Mouse (Mus musculus) C2C12 (cell line): ENCODE measurements around the gene Ttc26. TPM values are rescaled to one million over a fixed set of nuclear protein-coding genes. Genes with fewer than 3 reads are reported as not detected.

Experiments used
- H3K27me3 ChIP-seq: one replicate; pipeline ENCODE4 v1.6.1; 2011; ENCODE audit not compliant: control insufficient read depth, insufficient read depth, insufficient read length
- H3K36me3 ChIP-seq: one replicate; pipeline ENCODE4 v1.6.1; 2011; ENCODE audit not compliant: control insufficient read depth, insufficient read depth
- H3K4me3 ChIP-seq: one replicate; pipeline ENCODE4 v1.5.1; 2011; ENCODE audit warnings: mild to moderate bottlenecking, control low read depth; ENCODE audit not compliant: poor library complexity, insufficient read depth, severe bottlenecking
- H3K79me2 ChIP-seq: one replicate; pipeline ENCODE4 v1.6.1; 2011; ENCODE audit not compliant: control insufficient read depth, insufficient read depth
- H3K79me3 ChIP-seq: one replicate; pipeline ENCODE4 v1.6.1; 2011; ENCODE audit warnings: low read depth, control low read depth
- H3ac ChIP-seq: one replicate; pipeline ENCODE3; 2011; ENCODE audit warnings: low read depth; ENCODE audit not compliant: control insufficient read depth, insufficient read length
- CEBPB ChIP-seq: IDR thresholded peaks from one replicate; pipeline ENCODE4 v1.6.1; 2011; ENCODE audit warnings: low read depth, mild to moderate bottlenecking, control low read depth, moderate library complexity
- CTCF ChIP-seq: IDR thresholded peaks from one replicate; pipeline ENCODE4 v1.5.1; 2011; ENCODE audit not compliant: control insufficient read depth, insufficient read depth, insufficient read length
- FOSL1 ChIP-seq: IDR thresholded peaks from one replicate; pipeline ENCODE4 v1.8.0; 2011; ENCODE audit warnings: mild to moderate bottlenecking, low read length; ENCODE audit not compliant: poor library complexity, insufficient read depth, severe bottlenecking
- MAX ChIP-seq: IDR thresholded peaks from one replicate; pipeline ENCODE4 v1.6.1; 2011; ENCODE audit warnings: mild to moderate bottlenecking, control low read depth
- MYOD1 ChIP-seq: IDR thresholded peaks from one replicate; pipeline ENCODE4 v1.6.1; 2011; ENCODE audit warnings: low read depth; ENCODE audit not compliant: control insufficient read depth, insufficient read length
- MYOG ChIP-seq: IDR thresholded peaks from one replicate; pipeline ENCODE4 v1.6.1; 2011; ENCODE audit not compliant: control insufficient read depth, insufficient read length; ENCODE audit errors: extremely low read depth
- USF1 ChIP-seq: IDR thresholded peaks from one replicate; pipeline ENCODE4 v1.6.1; 2011; ENCODE audit warnings: low read depth, mild to moderate bottlenecking, control low read depth, moderate library complexity
- long read RNA-seq, 2 experiments: library from polyadenylated mRNA; unstranded; transcript quantifications; one replicate each; pipeline ENCODE4 v2.0.0; 2019 to 2020
- polyA plus RNA-seq: library from polyadenylated mRNA; unstranded; fragments of >200 nt; fragmentation: generic; extraction: Trizol; gene quantifications from one replicate; pipeline ENCODE4 v1.2.1, GENCODE M21; 2012; ENCODE audit warnings: missing spikeins

Ttc26 gene
- 2.1 TPM for polyA plus RNA-seq
- long read RNA-seq, experiment 1, partial matches to known transcripts = 0 of 2 reads
- long read RNA-seq, experiment 1, other reads (novel, unspliced or antisense) = 2 of 2 reads
- long read RNA-seq, experiment 2, full-length matches to known transcripts = 12 of 20 reads
- long read RNA-seq, experiment 2, partial matches to known transcripts = 5 of 20 reads
- long read RNA-seq, experiment 2, other reads (novel, unspliced or antisense) = 3 of 20 reads

DNA sequence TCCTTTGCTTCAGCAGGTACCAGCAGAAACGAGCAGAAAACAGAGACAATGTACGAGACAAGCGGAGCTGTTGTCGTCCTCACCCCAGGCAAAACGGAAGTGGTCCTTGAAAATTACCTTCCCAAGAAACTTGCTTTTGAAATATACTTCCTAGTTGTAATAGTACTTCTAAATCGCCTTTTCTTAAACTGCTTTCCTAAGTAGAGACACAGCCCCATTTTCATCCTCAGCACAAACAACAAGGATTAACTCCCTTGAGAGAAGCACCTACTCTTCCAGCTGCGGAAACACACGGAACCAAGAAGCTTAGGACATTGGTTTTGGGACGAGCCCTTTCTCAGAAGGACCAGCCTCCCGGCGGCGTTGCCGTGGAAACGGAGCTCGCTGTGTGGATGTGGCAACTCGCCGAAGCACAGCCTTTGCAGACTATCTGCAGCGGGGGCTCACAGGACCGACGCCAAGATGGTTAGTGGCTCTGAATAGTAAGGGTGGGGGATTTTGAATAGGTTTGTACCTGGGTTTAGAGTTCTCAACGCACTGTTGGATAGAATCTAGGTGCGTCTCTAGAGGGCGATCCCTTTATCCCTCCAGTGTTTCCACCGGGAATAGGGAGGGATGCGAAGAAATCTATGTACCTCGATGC is at the start of gene Ttc26:
TSS of gene Ttc26 (plus strand) at position 341 of the 643 bp plus-strand sequence.
- Histone ChIP-seq H3K79me2 (no peaks in the 10 kb centered on the region), H3K4me3 (peak within 1 kb of the TSS; percentile 34), H3K27me3 (no peaks in the 10 kb centered on the region), H3K79me3 (no peaks in the 10 kb centered on the region), H3K36me3 (no peaks in the 10 kb centered on the region), H3ac (peak within 1 kb of the TSS; percentile 41)
- peak; percentile 65 for TF ChIP-seq CEBPB
- TF ChIP-seq MYOD1 = no peak
- no peak for TF ChIP-seq MAX
- no peak for TF ChIP-seq MYOG

DNA sequence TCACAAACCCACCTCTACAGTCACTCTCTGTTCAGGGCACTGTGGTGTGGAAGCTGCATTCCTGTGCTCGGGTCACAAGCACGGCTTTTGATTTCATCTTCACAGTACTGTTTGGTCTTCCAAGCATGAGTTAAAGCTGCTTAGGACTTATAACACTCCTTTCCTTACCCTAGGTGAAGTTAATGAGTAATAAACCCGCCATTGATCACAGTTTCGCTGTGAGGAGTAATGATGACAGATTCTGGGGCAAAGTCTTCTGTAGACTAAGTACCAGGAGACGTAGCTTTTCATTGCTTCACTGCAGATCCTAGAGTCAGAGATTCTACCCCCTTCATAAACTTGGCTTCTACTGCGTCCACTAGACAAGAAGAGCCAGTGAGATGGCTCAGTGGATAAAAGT is 46.0 kb upstream of the Ttc26 start:
- H3K79me2 ChIP-seq = peaks cover 3% of the 10 kb centered on the region
- no peak for TF ChIP-seq MYOD1
- no peak for TF ChIP-seq CEBPB
- no peak for TF ChIP-seq FOSL1
- no peak for TF ChIP-seq CTCF
- no peak for TF ChIP-seq MAX
- TF ChIP-seq USF1 = no peak
- no peak for TF ChIP-seq MYOG
- no peaks in the 10 kb centered on the region for H3K79me3 ChIP-seq
- no peak overlapping the region for H3ac ChIP-seq
- H3K4me3 ChIP-seq = no peak overlapping the region
- no peaks in the 10 kb centered on the region for H3K27me3 ChIP-seq
- H3K36me3 ChIP-seq = peaks cover 79% of the 10 kb centered on the region

DNA sequence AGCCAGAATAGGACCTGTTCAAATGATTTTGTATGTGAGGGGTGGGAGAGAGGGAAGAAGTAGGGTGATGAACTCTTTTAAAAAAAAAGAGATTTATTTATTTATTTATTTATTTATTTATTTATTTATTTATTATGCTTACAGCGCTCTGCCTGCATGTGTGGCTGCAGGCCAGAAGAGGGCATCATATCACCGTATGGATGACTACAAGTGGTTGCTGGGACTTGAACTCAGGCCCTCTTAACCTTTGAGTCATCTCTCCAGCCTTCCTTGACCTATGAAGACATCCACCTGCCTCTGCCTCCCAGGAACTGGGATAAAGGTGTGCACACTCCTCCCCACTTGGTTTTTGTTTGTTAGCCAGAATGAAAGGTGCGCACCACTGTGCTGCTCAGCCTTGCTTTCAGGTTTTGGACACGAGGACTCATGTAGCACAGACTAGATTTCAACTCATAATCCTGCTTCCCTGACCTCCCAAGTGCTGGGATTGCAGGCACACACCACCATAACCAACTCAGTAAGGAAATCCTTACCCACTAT is 44.0 kb upstream of the Ttc26 start:
- Histone ChIP-seq H3ac (no peak overlapping the region), H3K79me2 (peaks cover 22% of the 10 kb centered on the region), H3K36me3 (peaks cover 70% of the 10 kb centered on the region), H3K27me3 (no peaks in the 10 kb centered on the region), H3K4me3 (no peak overlapping the region), H3K79me3 (peaks cover 7% of the 10 kb centered on the region)
- TF ChIP-seq MYOG = no peak
- no peak for TF ChIP-seq CTCF
- no peak for TF ChIP-seq MAX
- TF ChIP-seq FOSL1 = no peak
- TF ChIP-seq MYOD1 = no peak
- TF ChIP-seq USF1 = no peak
- TF ChIP-seq CEBPB = no peak

DNA sequence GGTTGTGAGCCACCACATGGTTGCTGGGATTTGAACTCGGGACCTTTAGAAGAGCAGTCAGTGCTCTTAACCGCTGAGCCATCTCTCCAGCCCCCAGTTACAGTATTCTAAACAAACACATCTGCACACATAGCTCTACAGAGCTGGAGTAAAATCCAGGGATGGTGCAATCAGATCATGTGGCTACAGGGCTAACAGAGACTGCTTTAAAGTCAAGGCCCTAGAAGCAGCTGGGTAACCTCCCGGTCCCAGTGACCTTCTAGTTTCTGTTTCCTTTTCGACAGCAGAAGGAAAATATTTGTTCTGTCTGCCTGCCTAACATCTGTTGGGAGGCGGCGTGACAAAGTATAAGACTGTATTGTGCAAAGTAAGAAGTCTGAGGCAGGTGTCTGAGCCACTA is 43.3 kb upstream of the Ttc26 start:
- Histone ChIP-seq H3K27me3 (no peaks in the 10 kb centered on the region), H3K79me2 (peaks cover 29% of the 10 kb centered on the region), H3K79me3 (peaks cover 12% of the 10 kb centered on the region), H3ac (no peak overlapping the region), H3K36me3 (peaks cover 63% of the 10 kb centered on the region), H3K4me3 (no peak overlapping the region)
- TF ChIP-seq MAX (no peak), FOSL1 (no peak), CEBPB (no peak), USF1 (no peak), CTCF (no peak), MYOD1 (no peak), MYOG (no peak)

DNA sequence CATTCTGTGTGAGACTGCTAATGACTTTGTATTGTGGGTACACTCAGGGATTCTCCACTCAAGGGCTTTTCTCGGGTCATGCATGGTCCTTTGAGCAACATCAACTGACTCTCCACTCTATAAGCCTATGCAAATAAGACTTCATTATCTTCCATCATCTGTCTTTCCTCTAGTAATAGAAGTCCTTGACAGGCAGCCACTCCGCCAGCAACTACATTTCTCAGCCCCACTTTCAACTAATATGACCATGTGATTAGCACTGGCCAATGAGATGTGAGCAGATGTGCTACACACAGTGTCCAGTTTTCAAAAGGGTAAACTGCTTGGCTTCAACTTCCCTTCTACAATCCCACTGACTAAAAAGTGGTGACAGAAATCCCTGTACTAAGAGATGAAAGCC is 42.2 kb upstream of the Ttc26 start:
- peaks cover 41% of the 10 kb centered on the region for H3K79me2 ChIP-seq
- no peak overlapping the region for H3K4me3 ChIP-seq
- H3K27me3 ChIP-seq = no peaks in the 10 kb centered on the region
- H3K36me3 ChIP-seq = peaks cover 56% of the 10 kb centered on the region
- H3K79me3 ChIP-seq = peaks cover 22% of the 10 kb centered on the region
- no peak overlapping the region for H3ac ChIP-seq
- TF ChIP-seq CTCF (no peak), CEBPB (no peak)
